Mouse (Mus musculus): ENCODE results near the gene Mbtps2.

DNA sequence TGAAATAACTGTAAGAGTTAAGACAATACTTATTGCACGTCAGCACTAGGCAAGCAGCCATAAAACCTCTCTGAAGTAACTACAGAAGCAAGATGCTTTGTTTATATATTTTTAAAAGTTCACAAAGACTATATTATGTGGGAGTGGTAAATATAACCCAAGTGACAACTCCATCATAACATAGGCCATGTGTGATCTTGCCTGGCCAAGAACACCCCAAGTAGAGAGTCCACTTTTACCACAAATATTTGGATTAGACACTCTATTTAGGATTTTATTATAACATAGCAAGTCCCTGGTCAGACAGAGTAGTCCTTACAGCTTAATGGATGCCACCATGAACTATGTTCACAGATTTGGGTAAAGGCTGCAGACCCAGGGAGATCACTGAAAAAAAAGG, 47.9 kb upstream of the Mbtps2 start:
- TF ChIP-seq CTCF (IDR thresholded peaks at IDR 0.05; ENCODE audit: borderline replicate concordance, extremely low read depth, insufficient read depth, insufficient read length) (no peak), POLR2A (IDR thresholded peaks at IDR 0.05; ENCODE audit: borderline replicate concordance, extremely low read depth, insufficient read depth, insufficient read length, poor library complexity, severe bottlenecking) (no peak)
